Mouse (Mus musculus): ENCODE data around the gene Kpna6. TPM values are rescaled to one million over a fixed set of nuclear protein-coding genes. Genes with fewer than 3 reads are reported as not detected.

The Kpna6 gene
- total RNA-seq, 2 experiments from 2014 or later, result 70.2 to 71.9 TPM

- no peak for DNase-seq
Observed at GRCm38 (mm10) chr4:129645204-129645603, 27.4 kb downstream of the Kpna6 start.

- no peak for DNase-seq
Observed at GRCm38 (mm10) chr4:129641756-129642155, 30.8 kb downstream of the Kpna6 start.

GRCm38 (mm10) chr4:129640638-129641467 is 31.7 kb downstream of the Kpna6 start, which contains the start of gene Txlna:
Txlna (minus strand) TSS chr4:129641065.
- peak; percentile 97 for DNase-seq

- DNase-seq, result peak; percentile 51
Observed at GRCm38 (mm10) chr4:129640101-129640637, 32.4 kb downstream of the Kpna6 start.

- DNase-seq, result no peak
Observed at GRCm38 (mm10) chr4:129639221-129639620, 33.3 kb downstream of the Kpna6 start.

- no peak for DNase-seq
Observed at GRCm38 (mm10) chr4:129633852-129634251, 38.7 kb downstream of the Kpna6 start.

- DNase-seq, result no peak
Observed at GRCm38 (mm10) chr4:129631867-129632266, 40.7 kb downstream of the Kpna6 start.

- DNase-seq, result peak; percentile 43
Observed at GRCm38 (mm10) chr4:129630944-129631343, 41.6 kb downstream of the Kpna6 start.

GRCm38 (mm10) chr4:129626035-129626434 is 46.5 kb downstream of the Kpna6 start:
- no peak for DNase-seq

GRCm38 (mm10) chr4:129625496-129625895 is 47.1 kb downstream of the Kpna6 start:
- no peak for DNase-seq

- peak; percentile 56 for DNase-seq
Observed at GRCm38 (mm10) chr4:129625029-129625370, 47.6 kb downstream of the Kpna6 start.

- DNase-seq, result peak; percentile 85
Observed at GRCm38 (mm10) chr4:129624281-129625028, 48.1 kb downstream of the Kpna6 start.

GRCm38 (mm10) chr4:129623681-129624091 is 48.9 kb downstream of the Kpna6 start, which contains the start of gene Ccdc28b:
Ccdc28b (minus strand) TSS chr4:129623947.
- DNase-seq, result peak; percentile 50

- DNase-seq, result no peak
Observed at GRCm38 (mm10) chr4:129622803-129623535, 49.6 kb downstream of the Kpna6 start.

GRCm38 (mm10) chr4:129622120-129622802 is 50.3 kb downstream of the Kpna6 start:
- no peak for DNase-seq

- DNase-seq, result peak; percentile 37
Observed at GRCm38 (mm10) chr4:129621283-129621841, 51.2 kb downstream of the Kpna6 start.

GRCm38 (mm10) chr4:129620419-129621282 is 51.9 kb downstream of the Kpna6 start:
- DNase-seq, result no peak

- peak; percentile 97 for DNase-seq
Observed at GRCm38 (mm10) chr4:129618786-129619691, 53.5 kb downstream of the Kpna6 start, which contains the start of gene Iqcc. Iqcc (minus strand) TSS chr4:129619099.

GRCm38 (mm10) chr4:129618031-129618430 is 54.5 kb downstream of the Kpna6 start:
- DNase-seq, result no peak
